Mouse (Mus musculus): ENCODE measurements around the gene Sidt1. TPM values are rescaled to one million over a fixed set of nuclear protein-coding genes. Genes with fewer than 3 reads are reported as not detected.

Sidt1 gene
- polyA plus RNA-seq (2014; fragmentation: Nextera tagmentation; extraction: Ambion mirVana) = 3.4 and 7.6 TPM in 2 replicates

DNA sequence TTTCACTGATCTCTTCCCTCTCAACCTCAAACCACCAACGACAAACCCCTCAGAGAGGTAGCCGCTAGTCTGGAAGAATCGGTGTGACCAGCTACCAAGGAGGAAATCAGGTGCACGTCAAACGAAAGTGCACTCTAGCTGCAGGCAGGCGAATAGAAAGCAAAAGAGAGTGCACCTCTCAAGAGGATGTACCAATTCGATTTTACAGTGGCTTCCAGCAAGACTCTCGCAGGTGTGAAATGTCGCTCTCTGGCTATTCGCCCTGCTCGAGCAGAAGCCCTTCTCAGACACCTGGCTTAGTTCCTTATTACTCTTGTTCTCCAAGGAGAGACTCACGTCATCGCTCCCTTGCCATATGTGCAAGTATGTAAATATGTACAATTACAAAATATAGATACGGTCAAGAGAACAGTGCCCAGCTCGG lies at the start of gene Sidt1:
Gene Sidt1 (minus strand): TSS at position 336 of the 424 bp plus-strand sequence.
- 6% methylated on average over 15 of the region's 15 CpGs for WGBS
- DNase-seq (peak; percentile 47), ATAC-seq (ENCODE audit: low FRiP score, low TSS enrichment) (no peak)
- Histone ChIP-seq H3K27me3 (ENCODE audit: control insufficient read depth, insufficient read depth, low read length) (peaks cover 10% of the 10 kb centered on the region), H3K27ac (replicated peaks; ENCODE audit: low read depth, low read length) (no peak within 1 kb of the TSS), H3K4me1 (ENCODE audit: control insufficient read depth, insufficient read depth, low read length) (no peaks in the 10 kb centered on the region), H3K9ac (replicated peaks; ENCODE audit: low read length) (peak within 1 kb of the TSS; percentile 71), H3K9me3 (ENCODE audit: control insufficient read depth, low read length) (no peaks in the 10 kb centered on the region), H3K36me3 (ENCODE audit: control insufficient read depth, insufficient read depth, low read length) (no peaks in the 10 kb centered on the region), H3K4me2 (ENCODE audit: low read length) (peak within 1 kb of the TSS; percentile 99), H3K4me3 (replicated peaks; ENCODE audit: low read depth, low read length) (peak within 1 kb of the TSS; percentile 65)

- Histone ChIP-seq H3K4me3 (replicated peaks; ENCODE audit: low read depth, low read length) (no peak overlapping the region), H3K9me3 (ENCODE audit: control insufficient read depth, low read length) (no peaks in the 10 kb centered on the region), H3K27ac (replicated peaks; ENCODE audit: low read depth, low read length) (no peak overlapping the region), H3K4me2 (ENCODE audit: low read length) (no peak overlapping the region), H3K9ac (replicated peaks; ENCODE audit: low read length) (no peak overlapping the region), H3K4me1 (ENCODE audit: control insufficient read depth, insufficient read depth, low read length) (peaks cover 4% of the 10 kb centered on the region; the same call in 1 of the 2 replicates), H3K36me3 (ENCODE audit: control insufficient read depth, insufficient read depth, low read length) (peaks cover 5% of the 10 kb centered on the region), H3K27me3 (ENCODE audit: control insufficient read depth, insufficient read depth, low read length) (no peaks in the 10 kb centered on the region)
- 12% methylated on average over 5 of the region's 5 CpGs for WGBS
- ATAC-seq (ENCODE audit: low FRiP score, low TSS enrichment) (no peak), DNase-seq (peak; percentile 42)
These were observed 48.6 kb upstream of the Sidt1 start for GRCm38 (mm10) chr16:44381578-44381977.

DNA sequence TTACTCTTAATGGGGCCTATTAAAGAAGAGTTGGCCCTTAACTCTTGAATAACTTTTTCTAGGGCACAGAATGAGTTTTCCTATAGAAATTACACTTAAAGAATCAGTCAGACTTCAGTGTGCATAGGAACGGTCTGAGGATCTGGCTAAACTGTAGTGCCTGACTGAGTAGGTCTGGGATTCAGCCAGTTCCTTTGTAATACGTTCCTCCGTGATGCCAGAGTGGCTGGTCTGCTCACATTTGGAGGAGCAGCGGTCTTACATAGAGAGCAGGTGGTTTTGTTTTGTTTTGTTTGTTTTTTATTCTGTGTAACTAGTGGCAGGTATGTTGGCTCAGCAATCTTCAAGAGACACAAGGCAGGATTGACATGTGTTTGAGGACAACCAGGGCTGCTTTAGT lies 47.0 kb upstream of the Sidt1 start:
- 73% methylated on average over 4 of the region's 4 CpGs for WGBS
- H3K4me2 ChIP-seq (ENCODE audit: low read length) = no peak overlapping the region
- H3K27ac ChIP-seq (replicated peaks; ENCODE audit: low read depth, low read length) = no peak overlapping the region
- no peak overlapping the region for H3K4me3 ChIP-seq (replicated peaks; ENCODE audit: low read depth, low read length)
- DNase-seq = no peak
- peaks cover 4% of the 10 kb centered on the region; the same call in 1 of the 2 replicates for H3K4me1 ChIP-seq (ENCODE audit: control insufficient read depth, insufficient read depth, low read length)
- H3K27me3 ChIP-seq (ENCODE audit: control insufficient read depth, insufficient read depth, low read length) = no peaks in the 10 kb centered on the region
- no peak overlapping the region for H3K9ac ChIP-seq (replicated peaks; ENCODE audit: low read length)
- peaks cover 5% of the 10 kb centered on the region for H3K36me3 ChIP-seq (ENCODE audit: control insufficient read depth, insufficient read depth, low read length)
- ATAC-seq (ENCODE audit: low FRiP score, low TSS enrichment) = no peak
- no peaks in the 10 kb centered on the region for H3K9me3 ChIP-seq (ENCODE audit: control insufficient read depth, low read length)

GRCm38 (mm10) chr16:44375459-44375858 lies 42.5 kb upstream of the Sidt1 start:
- H3K27ac ChIP-seq (replicated peaks; ENCODE audit: low read depth, low read length) = no peak overlapping the region
- no peak overlapping the region for H3K9ac ChIP-seq (replicated peaks; ENCODE audit: low read length)
- H3K36me3 ChIP-seq (ENCODE audit: control insufficient read depth, insufficient read depth, low read length) = peaks cover 20% of the 10 kb centered on the region
- 94% methylated on average over 4 of the region's 4 CpGs for WGBS
- H3K27me3 ChIP-seq (ENCODE audit: control insufficient read depth, insufficient read depth, low read length) = no peaks in the 10 kb centered on the region
- no peak overlapping the region for H3K4me2 ChIP-seq (ENCODE audit: low read length)
- ATAC-seq (ENCODE audit: low FRiP score, low TSS enrichment) = no peak
- H3K4me3 ChIP-seq (replicated peaks; ENCODE audit: low read depth, low read length) = no peak overlapping the region
- H3K9me3 ChIP-seq (ENCODE audit: control insufficient read depth, low read length) = no peaks in the 10 kb centered on the region
- no peaks in the 10 kb centered on the region for H3K4me1 ChIP-seq (ENCODE audit: control insufficient read depth, insufficient read depth, low read length)
- DNase-seq = no peak

- Histone ChIP-seq H3K9ac (replicated peaks; ENCODE audit: low read length) (no peak overlapping the region), H3K36me3 (ENCODE audit: control insufficient read depth, insufficient read depth, low read length) (peaks cover 10% of the 10 kb centered on the region), H3K4me3 (replicated peaks; ENCODE audit: low read depth, low read length) (no peak overlapping the region), H3K27me3 (ENCODE audit: control insufficient read depth, insufficient read depth, low read length) (no peaks in the 10 kb centered on the region), H3K4me1 (ENCODE audit: control insufficient read depth, insufficient read depth, low read length) (no peaks in the 10 kb centered on the region), H3K4me2 (ENCODE audit: low read length) (no peak overlapping the region), H3K27ac (replicated peaks; ENCODE audit: low read depth, low read length) (no peak overlapping the region), H3K9me3 (ENCODE audit: control insufficient read depth, low read length) (no peaks in the 10 kb centered on the region)
- ATAC-seq (ENCODE audit: low FRiP score, low TSS enrichment) (no peak), DNase-seq (no peak)
- WGBS = 95% methylated on average over 7 of the region's 7 CpGs
These were observed 32.5 kb upstream of the Sidt1 start for GRCm38 (mm10) chr16:44365522-44365921.

DNA sequence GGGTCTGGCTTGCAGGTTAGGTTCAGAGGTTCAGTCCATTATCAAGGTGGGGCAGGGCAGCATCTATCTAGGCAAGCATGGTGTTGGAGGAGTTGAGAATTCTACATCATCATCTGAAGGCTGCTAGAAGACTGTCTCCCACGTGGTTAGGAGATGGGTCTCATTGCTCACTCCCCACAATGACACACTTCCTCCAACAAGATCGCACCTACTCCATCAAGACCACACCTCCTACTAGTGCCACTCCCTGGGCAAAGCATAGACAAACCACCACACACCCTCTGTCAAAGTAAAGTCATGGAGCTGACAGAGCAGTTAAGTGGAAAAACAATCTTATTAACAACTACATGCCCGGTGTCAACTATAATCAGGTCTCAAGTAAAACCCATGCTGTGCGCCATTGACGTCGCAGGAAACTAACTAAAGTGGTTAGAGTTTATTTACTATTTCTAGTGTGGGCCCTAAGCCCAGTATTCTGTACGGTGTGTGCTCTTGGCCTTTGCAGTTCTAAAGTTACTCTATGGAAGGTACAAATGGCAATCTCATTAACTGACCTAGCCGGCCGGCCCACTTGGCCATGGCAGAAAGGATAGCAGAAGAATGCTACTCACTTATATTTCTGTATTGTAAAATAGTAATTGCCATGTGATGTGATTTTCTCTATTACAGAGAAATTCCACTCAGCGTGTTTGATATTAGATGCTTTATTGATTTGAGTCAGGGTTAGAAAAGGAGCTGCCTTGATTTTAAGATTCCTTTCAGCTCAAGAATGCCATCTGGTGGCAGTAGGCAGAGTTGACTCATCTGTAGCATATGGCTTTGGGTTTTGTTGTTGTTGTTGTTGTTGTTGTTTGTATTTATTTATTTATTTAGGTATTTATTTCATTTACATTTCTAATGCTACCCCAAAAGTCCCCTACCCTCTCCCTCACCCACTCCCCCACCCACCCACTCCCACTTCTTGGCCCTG lies 29.2 kb upstream of the Sidt1 start:
- H3K4me2 ChIP-seq (ENCODE audit: low read length) = no peak overlapping the region
- H3K9ac ChIP-seq (replicated peaks; ENCODE audit: low read length) = no peak overlapping the region
- no peak for ATAC-seq (ENCODE audit: low FRiP score, low TSS enrichment)
- no peak overlapping the region for H3K27ac ChIP-seq (replicated peaks; ENCODE audit: low read depth, low read length)
- no peak overlapping the region for H3K4me3 ChIP-seq (replicated peaks; ENCODE audit: low read depth, low read length)
- no peaks in the 10 kb centered on the region for H3K27me3 ChIP-seq (ENCODE audit: control insufficient read depth, insufficient read depth, low read length)
- no peaks in the 10 kb centered on the region for H3K4me1 ChIP-seq (ENCODE audit: control insufficient read depth, insufficient read depth, low read length)
- no peaks in the 10 kb centered on the region for H3K9me3 ChIP-seq (ENCODE audit: control insufficient read depth, low read length)
- H3K36me3 ChIP-seq (ENCODE audit: control insufficient read depth, insufficient read depth, low read length) = peaks cover 3% of the 10 kb centered on the region
- 89% methylated on average over 10 of the region's 10 CpGs for whole genome bisulfite sequencing
- peak; percentile 75 for DNase-seq

GRCm38 (mm10) chr16:44357571-44358268 lies 24.7 kb upstream of the Sidt1 start:
- Histone ChIP-seq H3K4me3 (replicated peaks; ENCODE audit: low read depth, low read length) (no peak overlapping the region), H3K27me3 (ENCODE audit: control insufficient read depth, insufficient read depth, low read length) (no peaks in the 10 kb centered on the region), H3K27ac (replicated peaks; ENCODE audit: low read depth, low read length) (no peak overlapping the region), H3K4me1 (ENCODE audit: control insufficient read depth, insufficient read depth, low read length) (no peaks in the 10 kb centered on the region), H3K4me2 (ENCODE audit: low read length) (no peak overlapping the region), H3K36me3 (ENCODE audit: control insufficient read depth, insufficient read depth, low read length) (no peaks in the 10 kb centered on the region), H3K9ac (replicated peaks; ENCODE audit: low read length) (no peak overlapping the region), H3K9me3 (ENCODE audit: control insufficient read depth, low read length) (no peaks in the 10 kb centered on the region)
- 76% methylated on average over 4 of the region's 4 CpGs for WGBS
- no peak for ATAC-seq (ENCODE audit: low FRiP score, low TSS enrichment)
- no peak for DNase-seq

- H3K9ac ChIP-seq (replicated peaks; ENCODE audit: low read length) = no peak overlapping the region
- ATAC-seq (ENCODE audit: low FRiP score, low TSS enrichment) (no peak), DNase-seq (no peak)
- no peaks in the 10 kb centered on the region for H3K27me3 ChIP-seq (ENCODE audit: control insufficient read depth, insufficient read depth, low read length)
- H3K36me3 ChIP-seq (ENCODE audit: control insufficient read depth, insufficient read depth, low read length) = no peaks in the 10 kb centered on the region
- WGBS = 77% methylated on average over 7 of the region's 7 CpGs
- no peak overlapping the region for H3K27ac ChIP-seq (replicated peaks; ENCODE audit: low read depth, low read length)
- H3K9me3 ChIP-seq (ENCODE audit: control insufficient read depth, low read length) = no peaks in the 10 kb centered on the region
- no peaks in the 10 kb centered on the region for H3K4me1 ChIP-seq (ENCODE audit: control insufficient read depth, insufficient read depth, low read length)
- no peak overlapping the region for H3K4me3 ChIP-seq (replicated peaks; ENCODE audit: low read depth, low read length)
- H3K4me2 ChIP-seq (ENCODE audit: low read length) = no peak overlapping the region
These were observed 23.3 kb upstream of the Sidt1 start for GRCm38 (mm10) chr16:44356291-44356690.

All from midbrain, embryonic 14.5 days (tissue).